Mouse (Mus musculus): ENCODE results near the gene Sycp1.

Sycp1 gene

DNA sequence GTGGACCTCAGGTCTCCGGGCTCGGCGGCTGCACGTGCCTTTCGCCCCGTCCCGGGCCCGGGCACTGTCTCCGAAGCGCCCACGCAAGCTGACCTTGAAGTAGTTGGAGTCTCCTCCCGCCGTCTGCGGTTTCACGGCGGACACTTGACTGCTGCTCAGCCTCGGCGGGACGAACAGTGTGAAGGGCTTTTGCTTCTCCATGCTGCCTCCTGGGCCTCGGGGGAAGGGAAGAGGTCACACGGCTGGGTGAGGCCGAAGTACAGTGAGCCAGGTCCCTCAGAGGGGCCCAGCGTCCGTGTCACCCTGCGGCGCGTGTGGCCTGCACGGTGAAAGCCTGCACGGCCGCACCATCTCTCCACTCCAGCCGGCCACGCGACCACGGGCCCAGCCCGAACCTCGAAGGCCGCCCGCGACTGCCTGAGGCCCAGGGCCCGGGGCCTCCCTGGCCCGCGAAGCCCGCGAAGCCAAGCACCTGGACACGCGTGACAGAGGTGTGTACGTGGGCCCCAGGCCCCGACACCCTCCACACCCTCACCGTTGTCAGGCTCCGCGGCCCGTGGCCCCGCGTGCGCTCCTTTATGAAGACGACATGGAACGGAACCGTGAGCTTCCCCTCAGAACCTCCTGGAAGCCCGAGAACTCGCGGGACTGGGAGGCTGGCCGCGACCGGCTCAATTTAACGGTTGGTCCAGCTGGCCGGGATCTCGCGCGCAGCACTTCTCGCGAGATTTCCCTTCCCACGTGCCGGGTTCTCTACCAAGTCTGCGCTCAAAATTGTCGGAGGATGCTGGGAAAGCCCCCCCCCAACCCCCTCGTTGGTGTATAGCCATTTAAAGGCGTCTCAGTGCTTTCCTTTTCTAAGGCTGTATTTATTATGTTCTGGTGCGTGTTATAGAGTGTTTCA is at the start of gene Sycp1:
Gene Sycp1, minus strand, starts transcription at position 650 of the 904 bp plus-strand sequence.
- DNase-seq (ENCODE audit: low spot score) = no peak

DNA sequence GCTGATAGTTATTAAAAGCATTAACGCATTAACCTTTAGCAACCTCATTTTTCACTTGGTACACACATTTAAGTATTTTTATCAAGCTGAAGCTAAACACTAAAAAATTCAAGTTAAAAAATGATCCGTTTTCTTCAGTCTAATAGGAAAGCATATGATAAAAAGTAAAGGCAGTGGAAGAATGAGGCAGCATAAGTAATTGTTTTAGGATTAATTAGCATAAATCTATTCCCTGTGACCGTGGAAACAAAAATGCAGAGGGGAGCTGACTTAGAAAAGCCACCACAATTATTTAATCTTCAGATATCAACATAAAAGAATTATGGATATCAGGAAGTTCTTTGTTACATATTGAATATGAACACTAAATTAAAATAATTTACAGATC is 44.4 kb upstream of the Sycp1 start:
- DNase-seq (ENCODE audit: low spot score) = no peak

DNA sequence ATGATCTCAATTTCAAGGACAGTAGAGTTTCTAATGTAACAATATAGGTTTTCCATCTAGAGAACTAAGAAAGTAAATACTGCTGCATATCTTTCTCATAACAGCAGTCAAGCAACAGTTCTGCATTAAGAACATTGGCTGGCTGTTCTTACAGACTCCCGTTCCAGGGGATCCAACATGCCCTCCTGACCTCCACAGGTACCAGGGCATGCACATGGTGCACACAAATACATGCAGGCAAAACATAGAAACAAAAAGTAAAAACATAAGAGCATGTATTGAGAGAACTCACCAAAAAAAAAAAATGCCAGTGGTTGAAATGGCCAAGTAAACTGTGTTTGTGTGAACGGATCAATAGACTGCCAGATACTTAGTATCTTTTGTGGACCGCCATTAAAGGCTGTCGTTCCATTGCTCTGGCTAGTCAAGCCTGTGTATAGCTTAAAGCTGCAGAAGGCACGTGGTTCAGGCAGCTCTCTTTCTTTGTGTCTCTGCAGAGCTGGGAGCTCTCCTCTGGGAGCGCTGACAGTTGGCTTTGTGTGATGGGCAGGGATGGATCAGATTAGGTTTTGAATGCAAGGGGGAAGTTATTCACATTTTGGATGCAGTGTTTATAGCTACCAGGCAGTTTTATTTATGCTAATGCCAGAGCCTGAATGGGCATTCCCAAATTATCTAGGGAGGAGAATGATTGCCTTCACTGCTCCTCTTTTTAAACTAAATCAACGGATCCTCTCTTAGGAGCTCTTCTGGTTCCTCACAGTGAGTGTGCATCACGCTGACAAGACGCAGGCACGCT is 43.8 kb upstream of the Sycp1 start:
- DNase-seq (ENCODE audit: low spot score) = no peak

DNA sequence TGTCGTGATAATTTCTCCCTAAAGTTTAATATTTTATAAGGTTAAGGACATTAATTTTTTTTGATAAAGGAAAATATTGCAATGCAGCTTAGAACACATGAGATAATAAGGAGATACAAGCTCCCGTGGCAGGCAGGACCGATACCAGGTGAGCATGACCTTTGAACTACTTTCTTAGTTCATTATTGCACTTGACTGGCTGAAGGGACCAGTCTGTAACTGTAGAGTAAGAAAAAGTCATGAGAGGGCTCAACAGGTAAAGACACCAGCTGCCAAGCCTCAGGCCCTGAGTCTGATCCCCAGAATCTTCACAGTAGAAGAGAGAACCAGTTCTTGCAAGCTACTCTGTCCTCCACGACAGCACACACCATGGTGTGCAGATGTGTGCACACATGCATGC is 41.0 kb upstream of the Sycp1 start:
- no peak for DNase-seq (ENCODE audit: low spot score)

DNA sequence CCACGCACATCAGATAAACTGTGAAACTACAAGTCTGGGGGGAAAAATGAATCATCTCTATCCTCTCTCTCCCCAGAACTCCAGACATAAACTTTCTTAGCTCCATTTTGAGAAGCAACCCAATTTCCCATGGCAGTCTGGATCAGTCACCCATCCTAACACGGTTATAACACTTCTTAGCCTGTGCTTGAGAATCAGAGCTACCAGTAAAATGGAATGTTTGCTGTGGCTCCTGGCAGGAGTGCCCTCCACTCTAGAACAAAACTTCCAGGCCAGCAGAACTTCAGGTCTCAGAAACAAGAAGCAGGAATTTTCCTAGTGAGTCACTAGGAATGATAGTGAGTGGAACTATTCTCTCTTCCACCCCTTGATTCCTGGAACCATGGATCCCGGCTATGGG is 34.6 kb upstream of the Sycp1 start:
- DNase-seq (ENCODE audit: low spot score) = no peak

DNA sequence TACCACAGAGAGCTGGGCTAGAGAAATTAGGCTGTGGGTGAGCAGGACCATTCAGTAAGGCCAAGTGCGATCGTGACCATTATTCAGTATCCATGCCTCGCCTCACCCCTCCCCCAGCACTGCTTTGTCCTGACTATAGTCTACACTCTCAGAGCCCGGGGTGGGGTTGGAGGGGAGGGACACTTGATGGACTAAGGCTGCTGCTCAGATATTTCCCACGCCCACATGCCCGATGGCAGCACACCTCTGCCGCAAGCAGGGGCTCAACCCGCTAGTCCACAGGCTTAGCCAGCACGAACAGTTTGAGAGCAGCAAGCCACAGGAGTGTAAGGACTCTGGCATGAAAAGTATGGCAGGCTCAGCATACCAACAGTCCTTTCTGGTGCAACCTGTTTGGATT is 34.2 kb upstream of the Sycp1 start:
- DNase-seq (ENCODE audit: low spot score) = no peak

DNA sequence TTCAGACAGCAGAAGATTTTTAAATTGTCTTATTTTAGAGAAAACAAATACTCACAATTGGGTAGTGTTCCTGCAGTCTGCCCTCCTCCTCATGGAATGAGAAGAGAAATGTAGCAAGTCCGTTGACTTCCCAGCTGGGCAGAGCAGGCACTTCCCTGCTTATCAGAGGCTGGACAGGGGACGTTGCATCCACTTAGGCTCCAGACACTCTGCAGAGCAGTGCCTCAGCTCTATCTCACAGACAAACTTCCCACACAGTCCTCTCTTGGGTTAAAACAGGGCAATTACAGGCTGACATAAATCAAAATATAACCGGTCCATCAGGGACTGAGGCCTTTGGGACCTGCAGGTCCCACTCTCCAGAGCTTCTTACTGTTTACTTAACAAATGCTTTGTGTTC is 28.1 kb upstream of the Sycp1 start, which contains the start of gene Nr1h5:
Gene Nr1h5, minus strand, starts transcription at position 101 of the 400 bp plus-strand sequence.
- no peak for DNase-seq (ENCODE audit: low spot score)

DNA sequence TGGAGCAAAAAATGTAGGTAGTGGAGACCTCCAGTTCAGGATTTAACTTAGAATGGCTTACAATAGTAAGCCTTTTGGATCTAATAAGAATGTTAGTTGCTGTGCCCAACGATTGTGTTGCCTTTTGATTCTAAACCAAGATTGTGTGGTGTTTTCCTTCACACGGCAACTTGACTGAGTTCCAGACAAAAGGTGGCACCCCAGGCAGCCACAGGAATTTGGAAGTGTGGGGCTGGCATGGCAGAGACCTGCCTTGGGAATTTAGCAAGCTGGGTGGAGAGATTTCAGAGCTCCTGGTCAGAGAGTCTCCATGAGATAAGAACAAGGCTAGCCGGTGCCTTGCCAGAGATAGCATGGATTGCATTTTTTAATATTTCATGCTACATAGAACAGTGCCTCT is 19.7 kb upstream of the Sycp1 start:
- no peak for DNase-seq (ENCODE audit: low spot score)

DNA sequence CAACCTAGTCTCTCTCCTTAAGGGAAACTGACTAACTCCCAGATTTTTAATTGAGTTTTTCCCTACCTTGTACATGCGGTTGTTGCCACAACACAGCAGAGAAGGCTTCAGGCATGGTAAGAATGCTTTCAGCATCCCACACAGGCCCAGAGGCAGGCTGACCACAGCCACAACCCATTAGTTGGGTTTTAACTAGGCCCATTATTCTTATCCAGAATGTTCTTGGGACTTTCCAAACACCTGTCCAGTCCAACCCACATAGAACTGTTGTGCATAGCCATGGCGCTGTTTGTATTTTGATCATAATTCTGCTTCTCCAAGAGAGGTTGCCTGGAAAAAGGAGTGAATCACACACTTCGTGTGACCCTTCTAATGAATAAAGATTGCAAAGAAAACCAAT is 19.2 kb upstream of the Sycp1 start:
- no peak for DNase-seq (ENCODE audit: low spot score)

DNA sequence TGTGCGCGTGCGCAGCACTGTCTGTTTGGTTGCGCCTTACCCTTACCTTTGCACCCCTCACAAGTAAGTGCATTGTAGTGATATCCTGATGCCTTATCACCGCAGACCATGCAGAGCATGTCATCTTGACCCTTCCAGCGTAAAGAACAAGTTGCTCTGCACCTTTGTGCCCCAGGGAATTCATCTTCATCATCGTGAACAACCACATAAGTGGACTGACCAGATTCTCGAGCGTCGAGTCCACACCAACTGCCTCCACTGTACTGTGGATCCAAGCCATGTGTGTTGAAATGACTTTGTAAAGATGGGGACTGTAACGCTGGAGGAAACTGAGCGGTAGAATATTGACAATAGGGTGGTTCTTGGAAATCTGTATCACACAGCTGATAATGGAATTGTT is 18.6 kb upstream of the Sycp1 start:
- no peak for DNase-seq (ENCODE audit: low spot score)

DNA sequence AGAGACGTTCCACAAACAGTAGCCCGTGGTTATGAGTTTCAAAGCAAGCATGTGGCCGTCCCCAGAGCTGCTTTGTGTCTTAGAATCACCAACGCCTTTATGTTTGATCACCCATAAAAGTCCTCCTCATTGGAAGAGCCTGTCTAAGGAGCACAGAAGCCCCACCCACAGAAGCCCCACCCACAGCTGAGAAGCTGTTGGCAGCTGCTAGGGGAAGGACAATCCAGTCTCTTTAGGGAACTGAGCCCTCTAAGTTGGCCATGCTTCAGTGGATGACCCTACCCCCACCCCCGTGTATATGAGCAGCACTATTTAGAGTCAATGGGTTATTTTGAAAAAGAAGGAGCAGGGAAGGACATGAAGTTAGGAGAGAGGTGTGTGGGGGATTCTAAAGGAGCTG is 11.0 kb upstream of the Sycp1 start:
- no peak for DNase-seq (ENCODE audit: low spot score)

DNA sequence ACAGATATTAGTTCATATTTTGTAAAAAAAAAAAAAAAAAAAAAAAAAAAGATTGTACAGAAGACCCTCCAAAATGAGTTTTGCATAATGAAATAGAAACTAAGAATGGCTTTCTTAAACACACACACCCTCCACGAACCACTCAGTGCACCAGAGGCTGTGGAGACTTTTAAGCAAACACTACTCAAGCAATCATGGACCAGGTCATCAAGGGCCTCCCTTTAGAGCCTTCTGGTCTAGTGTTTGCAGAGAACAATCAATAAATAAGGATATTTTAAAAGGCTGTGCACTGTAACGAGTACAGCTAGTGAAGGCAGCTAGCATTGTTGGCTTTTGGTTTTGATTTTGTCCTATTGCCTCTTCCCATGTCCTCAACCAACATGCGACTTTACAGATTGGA is 10.4 kb upstream of the Sycp1 start:
- no peak for DNase-seq (ENCODE audit: low spot score)

DNA sequence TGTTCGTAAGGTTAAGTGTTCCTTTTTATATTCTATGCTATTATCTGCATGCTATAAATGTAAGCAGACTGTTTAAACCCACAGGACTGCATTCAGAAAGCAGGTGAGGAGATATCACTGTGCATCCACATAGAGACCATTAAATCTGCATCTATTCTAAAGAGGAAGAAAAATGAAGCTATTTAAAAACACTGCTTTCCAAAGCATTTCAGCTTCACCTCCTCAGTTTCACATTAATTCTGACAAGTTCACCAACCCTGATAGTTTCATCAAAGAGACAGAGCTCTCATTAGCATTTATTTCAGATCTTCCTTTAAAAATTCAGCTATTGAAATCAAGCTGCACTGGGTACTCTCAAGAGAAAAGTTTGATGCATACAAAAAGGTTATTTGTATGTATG is 2.2 kb upstream of the Sycp1 start:
- DNase-seq (ENCODE audit: low spot score) = no peak

DNA sequence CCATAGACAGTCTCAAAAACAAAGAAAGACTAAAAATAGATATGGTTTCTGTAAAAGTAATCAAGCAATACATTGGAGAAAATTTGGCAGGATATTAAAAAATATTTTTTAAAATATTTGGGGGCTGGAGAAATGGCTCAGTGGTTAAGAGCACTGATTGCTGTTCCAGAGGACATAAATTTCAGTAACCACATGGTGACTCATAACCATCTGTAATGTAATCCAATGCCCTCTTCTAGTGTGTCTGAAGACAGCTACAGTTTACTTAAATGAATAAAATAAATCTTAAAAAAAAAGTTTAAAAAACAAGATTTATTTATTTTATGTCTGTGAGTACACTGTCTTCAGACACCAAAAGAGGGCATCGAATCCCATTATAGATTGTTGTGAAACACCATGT is 36.8 kb downstream of the Sycp1 start:
- no peak for DNase-seq (ENCODE audit: low spot score)

DNA sequence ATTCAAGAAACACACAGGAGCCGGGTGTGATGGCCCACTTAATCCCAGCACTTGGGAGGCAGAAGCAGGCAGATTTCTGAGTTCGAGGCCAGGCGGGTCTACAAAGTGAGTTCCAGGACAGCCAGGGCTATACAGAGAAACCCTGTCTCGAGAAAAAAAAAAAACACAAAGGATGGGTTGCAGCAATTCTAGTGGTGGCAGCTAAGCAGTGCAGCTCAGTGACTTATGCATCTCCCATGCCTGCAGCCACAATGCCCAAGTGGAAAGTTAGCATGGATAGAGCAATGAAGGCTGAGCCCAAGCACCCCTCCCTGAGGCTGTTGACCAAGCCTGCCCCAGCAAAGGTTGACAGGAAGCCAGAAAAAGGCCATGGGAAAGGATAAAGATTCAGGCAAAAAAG is 55.4 kb downstream of the Sycp1 start:
- DNase-seq (ENCODE audit: low spot score) = no peak

DNA sequence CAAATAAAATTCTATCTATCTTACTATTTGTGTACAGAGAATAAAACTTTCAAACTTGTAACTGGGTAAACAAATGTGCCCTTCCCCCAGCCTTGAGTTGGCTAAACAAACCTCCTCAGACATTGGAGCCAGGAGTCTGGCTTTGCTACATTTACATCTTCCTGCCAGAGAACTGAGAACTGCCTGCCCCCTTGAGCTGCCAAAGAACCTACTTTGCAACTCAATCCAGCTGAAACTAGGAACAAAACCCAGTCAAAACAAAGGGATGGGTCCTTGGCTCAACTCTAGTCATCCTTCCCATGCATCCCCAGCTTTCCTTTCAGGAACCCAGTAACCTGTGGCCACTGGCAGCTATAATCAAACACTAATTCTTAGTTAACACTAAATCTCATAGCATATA is 87.2 kb downstream of the Sycp1 start:
- DNase-seq (ENCODE audit: low spot score) = no peak

DNA sequence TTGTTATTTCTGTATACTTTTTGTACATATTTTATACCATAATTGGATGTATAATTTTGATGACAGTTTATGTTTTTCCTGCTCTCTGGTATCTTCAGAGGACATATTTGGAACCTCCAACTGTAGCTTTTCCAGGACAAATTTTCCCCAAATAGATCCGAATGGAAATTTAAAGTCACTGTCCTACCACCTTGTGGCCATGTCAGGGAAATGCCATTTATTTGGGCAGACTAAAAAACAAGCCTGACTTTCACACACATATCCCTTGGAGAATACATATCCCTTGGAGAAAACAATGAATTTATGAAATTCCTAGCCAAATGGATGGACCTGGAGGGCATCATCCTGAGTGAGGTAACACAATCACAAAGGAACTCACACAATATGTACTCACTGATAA is 93.5 kb downstream of the Sycp1 start:
- no peak for DNase-seq (ENCODE audit: low spot score)

DNA sequence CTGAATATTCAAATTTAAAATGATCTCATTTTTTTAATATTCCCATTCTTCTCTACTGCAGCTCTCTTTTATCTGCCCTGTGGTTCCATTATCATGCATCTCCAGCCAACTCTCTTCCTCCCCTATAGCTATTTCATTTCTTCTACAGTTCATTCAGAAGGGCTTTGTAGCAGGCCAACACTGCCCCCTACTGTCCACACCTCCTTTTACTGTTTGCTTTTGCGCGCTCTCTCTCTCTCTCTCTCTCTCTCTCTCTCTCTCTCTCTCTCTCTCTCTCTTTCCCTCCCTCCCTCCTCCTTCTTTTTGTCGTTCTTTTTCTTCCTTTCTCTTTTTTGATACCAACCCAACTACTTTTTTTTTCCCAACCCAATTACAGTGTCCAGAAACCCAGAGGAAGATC is 132.0 kb downstream of the Sycp1 start:
- peak; percentile 33 for DNase-seq (ENCODE audit: low spot score)

DNA sequence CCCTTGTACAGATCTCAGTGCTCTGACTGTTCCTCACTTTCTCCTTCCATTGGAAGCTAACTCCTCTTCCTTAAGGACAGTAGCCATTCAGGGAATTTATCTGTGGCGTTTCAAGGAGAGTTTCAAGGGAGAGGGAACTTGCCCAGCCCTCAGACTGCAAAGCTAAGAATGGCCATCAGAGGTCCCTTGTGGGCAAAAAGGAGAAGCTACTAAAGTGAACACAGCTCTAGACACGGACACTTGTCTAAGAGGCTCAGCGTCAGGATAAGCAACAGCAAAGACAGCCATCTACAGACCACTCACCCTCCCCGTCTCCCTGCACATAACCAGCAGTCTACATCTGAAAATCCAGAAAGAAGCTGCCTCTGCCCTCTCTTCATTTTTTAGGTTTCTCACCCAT is 148.5 kb downstream of the Sycp1 start:
- no peak for DNase-seq (ENCODE audit: low spot score)

DNA sequence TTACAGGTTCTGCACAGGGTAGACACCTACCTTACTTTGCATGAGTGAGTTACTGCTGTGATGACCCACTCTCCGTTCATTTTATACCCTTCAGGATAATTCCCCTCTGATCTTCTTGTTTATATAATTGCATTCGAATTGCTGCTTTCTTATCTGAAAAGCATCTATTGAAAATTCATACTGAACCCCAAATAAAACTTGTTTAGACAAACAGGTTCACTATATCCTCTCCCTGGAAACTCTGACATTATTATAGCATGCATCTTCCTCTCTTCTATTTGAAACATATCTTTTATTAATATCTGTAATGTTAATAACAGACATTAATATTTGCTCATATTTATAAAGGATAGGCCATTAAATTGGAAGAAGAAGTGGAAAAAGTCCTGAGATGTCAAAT is 153.3 kb downstream of the Sycp1 start, which contains the start of gene Tshb:
Gene Tshb, minus strand, starts transcription at position 101 of the 400 bp plus-strand sequence.
- no peak for DNase-seq (ENCODE audit: low spot score)

DNA sequence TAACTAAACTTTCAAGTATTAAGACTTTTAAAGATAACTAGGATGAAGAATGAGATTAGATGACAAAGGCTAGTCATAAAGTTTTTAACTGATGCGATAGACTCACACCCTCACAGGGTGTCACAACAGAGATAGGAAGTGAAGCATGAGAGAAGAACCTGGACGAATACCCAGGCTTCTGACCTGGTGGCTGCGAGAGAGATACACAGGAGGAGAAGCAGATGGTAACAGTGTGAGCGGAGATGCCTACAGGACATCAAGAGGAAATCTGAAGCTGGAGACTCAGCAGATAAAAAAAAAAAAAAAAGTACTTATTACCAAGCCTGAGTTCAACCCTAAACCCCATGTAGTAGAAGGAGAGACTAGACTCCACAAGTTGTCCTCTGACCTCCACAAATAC is 162.9 kb downstream of the Sycp1 start:
- DNase-seq (ENCODE audit: low spot score) = no peak
